Mouse (Mus musculus): ENCODE data around the gene Tram1l1. TPM values are rescaled to one million over a fixed set of nuclear protein-coding genes. Genes with fewer than 3 reads are reported as not detected.

Tram1l1 gene
- polyA plus RNA-seq (2017; shearing (Covaris generic)) = not detected

GRCm38 (mm10) chr3:124320821-124321576, at the start of gene Tram1l1:
Gene Tram1l1 (plus strand): TSS chr3:124320855.

Other genes starting within 250 kb of the Tram1l1 start
- gene 1700006A11Rik, start 105.2 kb downstream of the Tram1l1 start, polyA plus RNA-seq (2017; shearing (Covaris generic)) = 0.25 TPM